Mouse (Mus musculus) embryonic facial prominence, embryonic 13.5 days (tissue): ENCODE data around the gene Slc22a23. TPM values are rescaled to one million over a fixed set of nuclear protein-coding genes. Genes with fewer than 3 reads are reported as not detected.
A peak's percentile ranks its signal among the peaks of the same experiment; 100 is the strongest.

ENCODE experiments used
- ATAC-seq: fragments of 200-750 bp; cut with Nextera tagmentation; 2 replicates; pipeline ENCODE4 v1.8.0; 2017; ENCODE audit warnings: low read depth; ENCODE audit not compliant: insufficient number of reproducible peaks, insufficient read depth, low FRiP score, low TSS enrichment
- H3K27ac ChIP-seq: fragments of 300-500 bp; sonication (generic); 2 replicates; pipeline ENCODE4 v1.5.1; 2015; ENCODE audit warnings: moderate library complexity, mild to moderate bottlenecking, inconsistent platforms
- H3K27me3 ChIP-seq: fragments of 300-500 bp; sonication (generic); 2 replicates; pipeline ENCODE4 v1.6.1; 2015; ENCODE audit warnings: mild to moderate bottlenecking, inconsistent platforms
- H3K36me3 ChIP-seq: fragments of 300-500 bp; sonication (generic); 2 replicates; pipeline ENCODE4 v1.6.1; 2015; ENCODE audit warnings: mild to moderate bottlenecking, inconsistent platforms
- H3K4me1 ChIP-seq: fragments of 300-500 bp; sonication (generic); 2 replicates; pipeline ENCODE4 v1.6.1; 2015; ENCODE audit warnings: inconsistent platforms
- H3K4me2 ChIP-seq: fragments of 300-500 bp; sonication (generic); 2 replicates; pipeline ENCODE4 v1.6.1; 2015; ENCODE audit warnings: moderate library complexity, mild to moderate bottlenecking, inconsistent platforms
- H3K4me3 ChIP-seq: fragments of 300-500 bp; sonication (generic); 2 replicates; pipeline ENCODE4 v1.5.1; 2015; ENCODE audit warnings: mild to moderate bottlenecking, inconsistent platforms
- H3K9ac ChIP-seq: fragments of 300-500 bp; sonication (generic); 2 replicates; pipeline ENCODE4 v1.6.1; 2015; ENCODE audit warnings: mild to moderate bottlenecking, inconsistent platforms
- H3K9me3 ChIP-seq: fragments of 300-500 bp; sonication (generic); 2 replicates; pipeline ENCODE4 v1.6.1; 2016; ENCODE audit warnings: inconsistent platforms
- WGBS: fragments of 180-500 bp; shearing (Covaris S2); methylation state at CpG from one replicate; pipeline ENCODE4 v1.1.7; 2015; ENCODE audit warnings: mixed read lengths; 5-methylcytosine and 5-hydroxymethylcytosine counted together
- polyA plus RNA-seq: library from polyadenylated mRNA; unstranded; fragments of >200 nt; fragmentation: Nextera tagmentation; extraction: Ambion mirVana; gene quantifications from 2 replicates; pipeline ENCODE4 v1.2.1, GENCODE M21; 2015

The Slc22a23 gene
- polyA plus RNA-seq, 1 experiment from 2014 or later = 3.3 TPM

- Histone ChIP-seq H3K4me2 (no peak overlapping the region), H3K9ac (no peak overlapping the region), H3K4me1 (peaks cover 17% of the 10 kb centered on the region), H3K36me3 (no peaks in the 10 kb centered on the region), H3K27ac (no peak overlapping the region), H3K27me3 (no peaks in the 10 kb centered on the region), H3K4me3 (no peak overlapping the region), H3K9me3 (no peaks in the 10 kb centered on the region)
- no peak for ATAC-seq
- WGBS = 81% methylated on average over 1 of the region's 1 CpGs
Measured at GRCm38 (mm10) chr13:34274890-34275289, 70.1 kb downstream of the Slc22a23 start.

- Histone ChIP-seq H3K27me3 (no peaks in the 10 kb centered on the region), H3K4me3 (no peak overlapping the region), H3K4me1 (peaks cover 17% of the 10 kb centered on the region), H3K9ac (no peak overlapping the region), H3K27ac (no peak overlapping the region), H3K4me2 (no peak overlapping the region), H3K36me3 (no peaks in the 10 kb centered on the region), H3K9me3 (no peaks in the 10 kb centered on the region)
- ATAC-seq = no peak
- 74% methylated on average over 2 of the region's 2 CpGs for WGBS
Measured at GRCm38 (mm10) chr13:34274417-34274816, 70.6 kb downstream of the Slc22a23 start.

- H3K9ac ChIP-seq = no peak overlapping the region
- no peak for ATAC-seq
- H3K4me3 ChIP-seq = no peak overlapping the region
- 5% methylated on average over 8 of the region's 8 CpGs for WGBS
- H3K4me1 ChIP-seq = peaks cover 13% of the 10 kb centered on the region
- 0 out of 2 replicates have a peak overlapping the region, but pooled peaks have one; percentile 14 for H3K4me2 ChIP-seq
- no peaks in the 10 kb centered on the region for H3K27me3 ChIP-seq
- no peak overlapping the region; the same call in 1 of the 2 replicates for H3K27ac ChIP-seq
- no peaks in the 10 kb centered on the region for H3K36me3 ChIP-seq
- no peaks in the 10 kb centered on the region for H3K9me3 ChIP-seq
Measured at GRCm38 (mm10) chr13:34272275-34273054, 72.5 kb downstream of the Slc22a23 start.

DNA sequence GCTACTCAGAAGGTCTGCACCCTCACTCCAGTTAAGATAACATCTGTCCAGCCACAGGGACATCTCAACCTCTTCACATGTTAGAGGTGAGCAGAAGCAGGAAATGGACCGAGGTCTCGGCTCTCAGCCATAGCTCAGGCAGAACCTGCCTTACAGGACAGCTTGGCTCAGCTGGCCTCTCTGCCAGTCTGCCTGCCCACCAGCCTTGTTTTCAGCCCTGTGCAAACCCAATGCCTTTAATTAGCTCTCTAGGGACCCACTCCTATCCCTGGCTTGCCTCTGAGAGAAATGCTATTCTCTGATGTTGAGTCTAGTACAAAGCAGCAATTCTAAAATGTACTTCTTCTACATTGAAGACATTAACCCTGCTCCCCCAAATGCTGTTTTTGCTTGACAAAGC, 73.3 kb downstream of the Slc22a23 start:
- Histone ChIP-seq H3K27me3 (no peaks in the 10 kb centered on the region), H3K9ac (no peak overlapping the region), H3K36me3 (no peaks in the 10 kb centered on the region), H3K4me3 (no peak overlapping the region), H3K27ac (no peak overlapping the region), H3K4me1 (peaks cover 13% of the 10 kb centered on the region), H3K9me3 (no peaks in the 10 kb centered on the region), H3K4me2 (no peak overlapping the region)
- 80% methylated on average over 2 of the region's 2 CpGs for WGBS
- ATAC-seq = no peak

- H3K9ac ChIP-seq = no peak overlapping the region
- H3K36me3 ChIP-seq = no peaks in the 10 kb centered on the region
- no peaks in the 10 kb centered on the region for H3K27me3 ChIP-seq
- no peak overlapping the region for H3K27ac ChIP-seq
- H3K4me3 ChIP-seq = no peak overlapping the region
- WGBS = 87% methylated on average over 5 of the region's 5 CpGs
- H3K4me1 ChIP-seq = peaks cover 13% of the 10 kb centered on the region
- ATAC-seq = no peak
- H3K4me2 ChIP-seq = no peak overlapping the region
- no peaks in the 10 kb centered on the region for H3K9me3 ChIP-seq
Measured at GRCm38 (mm10) chr13:34270886-34271602, 73.9 kb downstream of the Slc22a23 start.

- H3K9me3 ChIP-seq = no peaks in the 10 kb centered on the region
- H3K4me2 ChIP-seq = no peak overlapping the region
- no peaks in the 10 kb centered on the region for H3K36me3 ChIP-seq
- no peaks in the 10 kb centered on the region for H3K27me3 ChIP-seq
- WGBS = 66% methylated on average over 2 of the region's 2 CpGs
- no peak for ATAC-seq
- peaks cover 13% of the 10 kb centered on the region for H3K4me1 ChIP-seq
- no peak overlapping the region for H3K9ac ChIP-seq
- no peak overlapping the region for H3K27ac ChIP-seq
- no peak overlapping the region for H3K4me3 ChIP-seq
Measured at GRCm38 (mm10) chr13:34269376-34269991, 75.5 kb downstream of the Slc22a23 start.

DNA sequence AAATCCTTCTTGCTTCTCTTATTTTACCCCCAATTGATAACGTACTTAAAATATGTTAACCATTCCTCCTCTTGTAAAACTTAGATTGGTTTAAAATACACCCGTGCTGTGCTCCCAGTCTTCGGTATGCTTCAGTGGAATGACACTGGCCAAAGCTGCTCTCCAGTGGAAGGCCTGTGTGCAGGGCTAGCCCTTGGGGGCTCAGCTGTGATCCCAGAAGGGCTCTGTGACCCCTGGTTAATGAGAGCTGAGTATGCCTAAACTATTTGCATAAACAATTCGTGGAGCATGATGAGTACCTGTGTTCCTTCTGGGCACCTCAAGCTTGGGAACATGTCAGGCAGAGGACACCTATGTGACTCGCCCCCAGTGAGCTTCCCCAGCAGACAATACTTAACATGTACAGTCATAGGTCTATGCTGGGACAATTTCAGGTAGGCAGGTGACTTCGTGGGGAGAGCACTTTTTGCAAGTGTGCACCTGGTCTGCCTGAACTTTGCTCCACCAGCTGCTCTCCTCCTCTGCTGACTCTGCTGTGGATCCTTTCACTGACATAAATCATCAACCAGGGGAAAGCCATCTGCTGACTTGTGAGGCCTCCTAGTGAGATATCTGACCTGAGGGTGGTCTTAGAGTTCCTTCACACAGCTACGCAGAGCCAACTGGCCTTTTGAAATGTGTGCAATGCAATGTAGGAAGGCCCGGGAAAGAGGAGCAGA, 77.9 kb downstream of the Slc22a23 start:
- no peak for ATAC-seq
- H3K27ac ChIP-seq = no peak overlapping the region
- H3K4me2 ChIP-seq = no peak overlapping the region
- H3K9ac ChIP-seq = no peak overlapping the region
- H3K9me3 ChIP-seq = no peaks in the 10 kb centered on the region
- H3K4me1 ChIP-seq = peaks cover 7% of the 10 kb centered on the region
- no peaks in the 10 kb centered on the region for H3K36me3 ChIP-seq
- H3K4me3 ChIP-seq = no peak overlapping the region
- no peaks in the 10 kb centered on the region for H3K27me3 ChIP-seq
- 87% methylated on average over 8 of the region's 8 CpGs for WGBS

DNA sequence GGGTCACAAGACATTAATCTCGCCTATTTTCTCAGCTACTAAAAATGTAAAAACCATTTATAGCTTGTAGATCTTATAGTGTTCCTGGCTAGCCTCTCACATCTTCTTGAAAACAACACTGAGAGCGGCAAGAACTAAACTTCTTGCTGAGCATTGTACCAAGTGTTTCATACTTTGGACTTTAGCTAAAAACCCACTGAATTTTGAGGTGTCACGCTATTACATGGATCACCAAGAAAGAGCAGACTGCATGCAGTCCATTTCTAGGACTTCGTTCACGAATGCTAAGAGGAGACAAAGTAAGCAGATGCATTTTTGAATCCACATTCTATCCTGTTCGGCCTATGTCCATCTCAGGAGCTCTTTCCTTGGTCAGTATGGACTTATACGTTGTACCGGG, 78.9 kb downstream of the Slc22a23 start:
- Histone ChIP-seq H3K9me3 (no peaks in the 10 kb centered on the region), H3K4me2 (no peak overlapping the region), H3K4me1 (no peaks in the 10 kb centered on the region), H3K36me3 (no peaks in the 10 kb centered on the region), H3K27me3 (no peaks in the 10 kb centered on the region), H3K27ac (no peak overlapping the region), H3K4me3 (no peak overlapping the region), H3K9ac (no peak overlapping the region)
- 91% methylated on average over 8 of the region's 8 CpGs for WGBS
- ATAC-seq = no peak

- WGBS = 77% methylated on average over 5 of the region's 5 CpGs
- Histone ChIP-seq H3K4me1 (no peaks in the 10 kb centered on the region), H3K9me3 (no peaks in the 10 kb centered on the region), H3K4me2 (no peak overlapping the region), H3K27ac (no peak overlapping the region), H3K9ac (no peak overlapping the region), H3K4me3 (no peak overlapping the region), H3K27me3 (no peaks in the 10 kb centered on the region), H3K36me3 (no peaks in the 10 kb centered on the region)
- no peak for ATAC-seq
Measured at GRCm38 (mm10) chr13:34265576-34265975, 79.4 kb downstream of the Slc22a23 start.

DNA sequence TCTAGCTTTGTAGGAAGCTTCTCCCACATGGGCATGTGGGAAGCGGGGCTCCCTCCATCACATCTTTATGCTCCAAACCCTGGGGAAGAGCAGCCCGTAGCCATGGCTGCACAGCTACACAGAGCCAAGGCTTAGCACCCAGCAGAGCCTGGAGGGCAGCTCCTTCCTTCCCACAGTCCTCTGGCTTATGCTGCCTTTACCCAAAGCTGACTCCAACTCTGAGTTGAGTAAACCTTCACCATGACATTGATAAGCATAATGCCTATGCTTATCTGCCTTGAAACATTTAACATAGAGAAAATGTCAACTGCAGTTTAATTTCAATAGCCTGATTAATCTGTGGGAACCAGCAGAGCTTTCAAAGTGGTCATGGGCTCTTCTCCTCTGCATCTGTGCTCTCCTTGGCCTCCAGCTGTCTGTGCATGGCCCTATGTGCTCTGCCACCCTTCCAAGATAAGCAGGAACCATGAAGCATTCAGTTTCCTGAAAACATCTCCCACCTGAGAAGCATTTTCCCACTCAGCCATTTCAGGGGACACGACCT, 79.9 kb downstream of the Slc22a23 start:
- ATAC-seq = no peak
- H3K4me3 ChIP-seq = no peak overlapping the region
- H3K27ac ChIP-seq = no peak overlapping the region
- no peaks in the 10 kb centered on the region for H3K9me3 ChIP-seq
- no peaks in the 10 kb centered on the region for H3K27me3 ChIP-seq
- H3K4me2 ChIP-seq = no peak overlapping the region
- 87% methylated on average over 3 of the region's 3 CpGs for WGBS
- H3K4me1 ChIP-seq = no peaks in the 10 kb centered on the region
- H3K36me3 ChIP-seq = no peaks in the 10 kb centered on the region
- H3K9ac ChIP-seq = no peak overlapping the region

DNA sequence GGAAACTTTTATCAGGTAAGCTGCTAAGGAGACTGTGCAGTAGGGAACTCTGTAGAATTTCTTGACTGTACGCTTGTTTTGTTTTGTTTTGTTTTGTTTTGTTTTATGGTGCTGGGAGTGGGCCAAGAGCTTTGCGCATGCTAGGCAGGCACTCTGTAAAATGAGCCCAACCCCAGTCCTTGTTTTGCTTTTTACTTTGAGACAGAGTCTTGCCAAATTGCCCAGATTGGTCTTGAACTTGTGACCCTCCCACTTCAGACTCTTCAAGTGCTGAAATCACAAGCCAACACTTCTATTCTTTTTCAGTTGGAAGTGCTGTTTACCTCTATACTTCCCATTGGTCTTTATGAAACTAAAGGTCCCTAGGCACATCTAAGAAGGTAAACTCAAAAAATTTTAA, 80.5 kb downstream of the Slc22a23 start:
- 85% methylated on average over 2 of the region's 2 CpGs for WGBS
- no peak for ATAC-seq

More for the DNA sequence above, 80.5 kb downstream of the Slc22a23 start:
- Histone ChIP-seq H3K4me3 (no peak overlapping the region), H3K9me3 (no peaks in the 10 kb centered on the region), H3K36me3 (no peaks in the 10 kb centered on the region), H3K9ac (no peak overlapping the region), H3K27me3 (no peaks in the 10 kb centered on the region), H3K4me1 (no peaks in the 10 kb centered on the region), H3K4me2 (no peak overlapping the region), H3K27ac (no peak overlapping the region)
